Mouse (Mus musculus) kidney, adult 9 months (tissue): ENCODE measurements at regions not wholly inside any gene's neighbourhood (a gene's known extent, or its start where the extent isn't known, plus 50 kb on each side); places are given as distances from the start of the nearest gene placed in this dataset.

Experiments used
- DNase-seq: peaks from one replicate; pipeline ENCODE4 v3.0.0; 2022

DNA sequence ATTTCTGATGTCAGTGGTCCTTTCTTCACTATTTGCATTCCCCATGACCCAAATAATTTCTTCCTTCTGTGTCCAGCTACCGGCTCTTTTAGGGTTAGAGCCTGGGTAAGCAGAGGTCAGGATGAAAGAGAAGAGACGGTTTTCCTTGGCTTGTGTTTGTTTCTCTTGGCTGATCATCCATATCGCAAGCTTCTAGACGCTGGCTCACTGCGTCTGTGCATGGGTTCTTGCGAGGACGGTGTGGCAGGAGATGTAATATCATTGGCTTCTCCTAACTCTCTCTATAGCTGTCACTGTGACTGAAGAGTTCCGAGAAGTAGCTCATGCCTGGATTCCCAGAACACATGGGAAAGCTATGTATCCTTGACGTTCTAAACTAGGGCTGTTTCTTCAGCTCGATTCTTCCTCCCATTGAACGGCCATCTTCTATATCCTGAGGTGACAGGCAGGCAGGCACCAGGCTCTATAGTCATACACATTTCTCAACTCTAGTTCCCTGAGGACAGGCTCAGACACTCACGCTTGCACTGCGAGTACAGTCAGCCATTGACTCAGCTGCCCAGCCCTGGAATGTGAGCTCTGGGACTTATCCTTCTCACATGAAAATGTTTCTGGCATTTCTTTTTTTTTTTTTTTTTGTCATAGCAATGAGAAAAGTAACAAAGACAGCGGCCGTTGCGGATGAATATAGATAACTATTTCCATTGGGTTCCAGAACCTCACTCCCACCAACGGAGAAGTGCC is 85.0 kb downstream of the Bach1 start:
- peak; percentile 68 for DNase-seq

DNA sequence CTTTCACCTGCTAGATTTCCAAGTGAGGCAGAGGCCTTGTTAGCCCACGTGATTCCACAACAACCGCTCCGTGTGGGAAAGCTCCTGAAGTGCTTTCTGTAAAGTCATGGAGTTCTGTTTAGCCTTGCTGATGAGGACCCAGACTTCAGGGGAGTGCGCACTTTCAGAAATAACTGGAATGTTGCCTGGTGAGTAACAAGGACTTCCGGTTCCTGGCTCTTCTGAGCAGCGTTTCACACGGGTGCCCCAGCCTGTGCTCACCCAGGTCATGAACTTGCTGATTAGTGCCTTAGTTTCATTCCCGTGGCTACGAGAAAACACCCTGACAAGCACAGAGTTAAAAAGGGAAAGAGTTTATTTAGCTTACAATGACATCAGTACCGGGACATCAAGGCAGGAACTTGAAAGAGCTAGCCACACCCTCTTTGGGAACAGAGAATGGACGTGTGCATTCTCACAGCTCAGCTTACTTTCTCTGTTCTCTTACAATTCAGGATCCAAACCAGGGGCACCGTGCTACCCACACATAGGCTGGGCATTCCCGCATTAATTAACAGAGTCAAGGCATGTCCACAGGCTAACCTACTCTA is 85.8 kb downstream of the Bach1 start:
- DNase-seq: peak; percentile 55

DNA sequence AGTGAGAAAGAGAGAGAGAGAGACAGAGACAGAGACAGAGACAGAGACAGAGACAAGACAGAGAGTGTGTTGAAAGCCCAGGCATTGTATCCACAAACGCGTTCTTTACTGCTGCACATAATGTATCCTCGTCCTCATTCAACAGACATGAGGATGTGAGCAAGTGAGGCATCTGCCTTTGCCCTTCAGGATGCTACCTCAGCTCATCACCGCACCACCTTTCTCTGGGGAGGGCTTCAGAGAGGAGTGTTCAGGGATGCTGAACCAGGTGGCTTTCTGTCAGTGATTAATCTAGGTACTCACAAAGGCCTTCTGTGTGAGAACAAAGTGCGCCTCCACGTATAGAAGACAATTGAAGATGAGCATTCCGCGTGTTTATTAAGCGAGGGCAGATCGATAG is 90.8 kb downstream of the Bach1 start:
- no peak for DNase-seq

DNA sequence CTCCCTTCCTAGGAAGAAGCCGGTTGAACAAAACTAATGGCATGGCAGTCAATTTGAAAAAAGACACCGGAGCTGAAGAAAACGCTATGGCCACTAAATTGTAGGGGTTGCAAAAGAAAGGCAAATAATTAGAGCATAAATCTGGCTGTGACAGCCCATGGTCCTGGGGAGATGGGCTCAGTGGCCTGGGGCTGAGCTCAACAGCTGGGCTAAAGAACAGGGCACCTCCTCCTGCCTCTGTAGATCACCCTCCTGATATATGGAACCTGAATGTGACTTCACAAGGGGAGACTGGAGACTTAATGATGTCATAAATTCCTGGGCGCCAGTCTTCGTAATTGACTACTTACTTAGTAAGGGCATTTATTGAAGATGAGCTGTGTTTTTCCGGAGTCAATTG is 91.2 kb downstream of the Bach1 start:
- no peak for DNase-seq

DNA sequence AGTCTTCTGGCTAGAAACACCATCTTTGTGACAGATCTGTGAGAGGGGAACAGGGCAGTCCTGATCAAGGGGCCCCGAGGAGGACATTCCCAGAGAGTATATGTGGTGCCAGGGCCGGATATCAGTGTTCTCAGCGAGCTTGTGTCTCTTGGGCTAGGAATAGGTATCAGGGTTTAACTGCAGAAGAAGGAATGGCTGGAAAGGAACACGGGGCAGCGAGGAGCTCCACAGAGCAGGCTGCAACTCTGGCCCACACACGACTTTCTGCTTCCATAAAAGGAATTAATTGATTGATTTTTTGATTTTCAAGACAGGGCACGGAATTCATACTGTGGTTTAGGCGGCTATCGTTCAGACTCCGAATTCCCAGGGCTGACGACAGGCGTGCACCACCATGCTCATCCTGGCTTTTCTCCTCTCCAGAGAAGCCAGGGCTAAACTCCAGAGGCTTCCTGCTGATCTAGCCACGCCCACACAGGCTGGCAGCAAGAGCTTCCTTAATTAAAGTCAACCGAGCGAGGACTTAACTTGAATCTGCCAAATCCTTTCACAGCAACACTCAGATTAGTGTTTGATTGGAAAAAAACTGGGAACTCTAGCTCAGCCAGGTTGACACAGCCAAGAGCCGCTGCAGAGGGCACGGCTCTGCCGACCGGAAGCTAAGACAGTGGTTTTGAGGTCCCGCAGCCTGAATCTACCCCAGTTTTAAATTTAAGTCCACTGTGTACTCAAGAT is 97.9 kb downstream of the Bach1 start:
- DNase-seq: peak; percentile 84

DNA sequence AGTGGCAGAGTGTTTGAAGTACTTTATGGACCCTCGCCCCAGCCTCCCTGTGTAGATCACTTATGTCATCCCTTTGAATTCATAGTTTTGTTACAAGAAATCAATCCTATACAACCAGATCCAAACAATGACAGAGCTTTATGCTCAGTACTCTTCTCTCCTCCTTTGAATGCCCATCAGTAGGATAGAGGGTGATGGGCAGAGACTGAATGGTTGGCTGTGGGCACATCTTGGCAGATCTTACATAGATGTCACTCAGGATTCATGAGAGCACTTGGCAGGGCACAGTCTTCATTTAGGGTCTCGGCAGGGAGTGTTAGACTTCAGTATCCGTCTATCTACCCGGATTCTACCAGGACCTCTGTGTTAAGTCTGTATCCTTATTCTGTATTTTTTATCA is 103.6 kb downstream of the Bach1 start:
- no peak for DNase-seq

DNA sequence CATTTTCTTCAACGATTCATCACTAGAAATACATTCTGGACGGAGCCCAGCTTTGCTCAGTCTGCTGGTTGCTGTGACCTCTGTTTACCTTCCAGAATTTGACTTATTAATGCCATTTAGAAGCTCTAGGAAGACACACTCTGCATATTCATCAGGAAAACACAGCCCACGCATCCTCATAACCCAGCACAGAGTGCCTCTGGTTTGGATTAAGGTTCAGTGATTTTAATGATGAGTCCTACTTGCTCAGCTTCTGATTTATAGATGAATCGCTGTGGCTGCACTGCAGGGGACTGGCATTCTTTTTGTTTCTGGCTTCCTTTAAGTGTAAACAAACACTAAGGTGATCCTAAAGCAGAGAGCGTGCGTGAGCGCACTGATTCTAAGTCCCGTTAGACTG is 118.8 kb downstream of the Bach1 start:
- DNase-seq: no peak

DNA sequence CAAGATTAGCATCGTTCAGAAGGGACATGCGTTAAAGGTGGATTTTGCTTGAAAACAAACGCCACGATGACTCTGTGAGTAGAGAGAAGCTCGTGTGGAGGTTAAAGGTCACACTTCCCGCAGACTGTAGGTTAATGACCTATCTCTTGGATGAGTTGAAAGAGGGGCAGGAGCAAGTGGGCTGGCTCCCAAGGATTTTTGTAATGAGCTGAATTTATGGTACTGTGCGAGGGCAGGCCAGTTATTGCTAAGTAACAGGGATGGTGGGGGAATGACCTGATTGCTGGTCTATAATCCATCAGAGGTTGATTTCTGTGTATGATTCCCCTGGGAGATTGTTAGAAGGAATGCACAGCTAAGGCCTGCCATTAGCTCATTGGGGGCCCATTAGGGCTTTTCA is 135.6 kb downstream of the Bach1 start:
- no peak for DNase-seq

DNA sequence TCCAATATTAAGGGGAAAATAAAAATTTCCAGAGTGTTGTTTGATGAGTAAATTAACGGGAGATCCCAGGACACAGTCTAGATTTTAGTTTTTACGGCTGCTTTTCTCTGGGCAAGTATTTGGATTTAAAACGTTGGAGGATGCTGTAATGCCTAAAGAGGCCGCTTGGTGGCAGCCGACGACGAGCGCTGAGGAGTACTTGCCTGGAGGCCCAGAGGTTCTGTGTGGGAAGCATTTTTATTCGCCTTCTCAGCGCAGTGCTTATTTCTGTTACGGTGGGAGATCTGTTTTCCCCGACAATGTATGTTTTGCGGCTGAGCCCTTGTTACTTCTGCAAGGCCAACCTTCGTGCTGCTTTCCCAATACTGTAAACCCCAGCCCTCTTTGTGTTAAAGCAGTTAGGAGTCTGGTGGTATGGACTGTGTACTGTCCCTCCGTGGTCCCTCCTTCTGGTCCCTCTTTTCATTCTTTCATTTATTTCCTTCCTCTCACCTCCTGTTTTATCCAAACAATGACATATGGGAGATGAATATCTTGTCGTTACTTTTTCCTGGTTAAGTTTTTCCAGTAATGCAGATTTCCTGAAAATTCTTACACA is 142.3 kb downstream of the Bach1 start:
- DNase-seq: peak; percentile 67
